Mouse (Mus musculus) stomach, embryonic 16.5 days (tissue): ENCODE measurements around the gene Tmem132c. TPM values are rescaled to one million over a fixed set of nuclear protein-coding genes. Genes with fewer than 3 reads are reported as not detected.
A peak's percentile ranks its signal among the peaks of the same experiment; 100 is the strongest.

ENCODE experiments used
- ATAC-seq: fragments of 200-750 bp; cut with Nextera tagmentation; 2 replicates; pipeline ENCODE4 v1.8.0; 2017; ENCODE audit warnings: moderate number of reproducible peaks, moderate TSS enrichment; ENCODE audit not compliant: insufficient read depth, low FRiP score
- H3K27ac ChIP-seq: fragments of 300-500 bp; sonication (generic); 2 replicates; pipeline ENCODE4 v1.5.1; 2014; ENCODE audit warnings: low read length
- H3K27me3 ChIP-seq: fragments of 300-500 bp; sonication (generic); 2 replicates; pipeline ENCODE4 v1.6.1; 2014; ENCODE audit warnings: low read length, control low read depth, mixed read lengths; ENCODE audit not compliant: control insufficient read depth, insufficient read depth
- H3K36me3 ChIP-seq: fragments of 300-500 bp; sonication (generic); 2 replicates; pipeline ENCODE4 v1.6.1; 2014; ENCODE audit warnings: low read length; ENCODE audit not compliant: control insufficient read depth, insufficient read depth
- H3K4me1 ChIP-seq: fragments of 300-500 bp; sonication (generic); 2 replicates; pipeline ENCODE4 v1.6.1; 2014; ENCODE audit warnings: low read length, control low read depth, mixed read lengths; ENCODE audit not compliant: control insufficient read depth, insufficient read depth
- H3K4me2 ChIP-seq: fragments of 300-500 bp; sonication (generic); 2 replicates; pipeline ENCODE4 v1.6.1; 2014; ENCODE audit warnings: low read depth, low read length, mixed read lengths
- H3K4me3 ChIP-seq: fragments of 300-500 bp; sonication (generic); replicated peaks from 2 replicates; pipeline ENCODE4 v1.5.1; 2014; ENCODE audit warnings: mild to moderate bottlenecking, low read length
- H3K9ac ChIP-seq: fragments of 300-500 bp; sonication (generic); 2 replicates; pipeline ENCODE4 v1.6.1; 2014; ENCODE audit warnings: low read length
- H3K9me3 ChIP-seq: fragments of 300-500 bp; sonication (generic); replicated peaks from 2 replicates; pipeline ENCODE4 v1.6.1; 2016; ENCODE audit warnings: low read length, control low read depth; ENCODE audit not compliant: control insufficient read depth
- WGBS: fragments of 180-500 bp; shearing (Covaris S2); extraction: QIAGEN DNeasy Blood & Tissue Kit; methylation state at CpG from one replicate; pipeline ENCODE4 v1.1.7; 2014; 5-methylcytosine and 5-hydroxymethylcytosine counted together
- polyA plus RNA-seq: library from polyadenylated mRNA; unstranded; fragments of >200 nt; fragmentation: Nextera tagmentation; extraction: Ambion mirVana; gene quantifications from 2 replicates; pipeline ENCODE4 v1.2.1, GENCODE M21; 2015

Gene Tmem132c
- polyA plus RNA-seq, 1 experiment from 2014 or later: 1.4 TPM

GRCm38 (mm10) chr5:127313634-127314033, 72.0 kb downstream of the Tmem132c start:
- ATAC-seq: no peak
- Histone ChIP-seq H3K4me1 (no peaks in the 10 kb centered on the region), H3K27ac (no peak overlapping the region), H3K4me2 (no peak overlapping the region), H3K36me3 (no peaks in the 10 kb centered on the region), H3K4me3 (no peak overlapping the region), H3K27me3 (no peaks in the 10 kb centered on the region), H3K9me3 (no peaks in the 10 kb centered on the region), H3K9ac (no peak overlapping the region)
- WGBS: 66% methylated on average over 2 of the region's 2 CpGs

DNA sequence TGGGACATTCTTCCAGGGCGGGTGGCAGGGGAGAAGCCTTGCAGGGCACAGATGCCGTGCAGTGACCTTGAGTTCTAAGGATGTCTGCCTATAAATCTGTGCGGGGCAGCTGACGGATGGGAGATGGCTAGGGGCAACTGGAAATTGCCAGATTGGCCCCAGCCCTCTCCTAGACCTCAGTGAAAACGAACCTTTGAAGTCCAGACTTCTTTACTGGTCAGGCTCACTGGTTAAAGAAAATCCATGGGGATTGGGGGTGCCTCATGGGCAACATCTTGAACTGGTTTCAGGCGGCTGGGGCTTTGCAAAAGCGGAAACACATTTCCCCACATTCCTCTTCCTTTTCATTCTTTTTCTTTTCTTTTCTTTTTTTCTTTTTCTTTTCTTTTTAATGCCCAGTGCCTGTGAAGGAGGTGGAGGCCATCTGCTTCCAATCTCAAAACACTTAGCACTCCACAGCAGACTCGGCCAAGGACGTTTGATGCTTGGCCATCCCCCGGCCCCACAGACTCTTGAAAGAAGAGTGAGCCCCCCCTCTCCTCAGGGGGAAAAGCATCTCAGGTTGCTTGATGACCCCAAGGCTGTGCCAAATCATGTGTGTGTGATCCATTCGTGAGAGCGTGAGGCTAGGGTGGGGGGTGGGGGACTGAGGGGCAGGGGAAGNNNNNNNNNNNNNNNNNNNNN, 77.6 kb downstream of the Tmem132c start:
- Histone ChIP-seq H3K4me3 (no peak overlapping the region), H3K27ac (no peak overlapping the region), H3K4me1 (peaks cover 8% of the 10 kb centered on the region), H3K4me2 (no peak overlapping the region), H3K36me3 (no peaks in the 10 kb centered on the region), H3K9ac (no peak overlapping the region), H3K27me3 (no peaks in the 10 kb centered on the region), H3K9me3 (no peaks in the 10 kb centered on the region)
- no peak for ATAC-seq
- 46% methylated on average over 12 of the region's 12 CpGs for WGBS

GRCm38 (mm10) chr5:127324645-127325044, 83.0 kb downstream of the Tmem132c start:
- no peak for ATAC-seq
- H3K4me3 ChIP-seq: no peak overlapping the region
- H3K27ac ChIP-seq: no peak overlapping the region

DNA sequence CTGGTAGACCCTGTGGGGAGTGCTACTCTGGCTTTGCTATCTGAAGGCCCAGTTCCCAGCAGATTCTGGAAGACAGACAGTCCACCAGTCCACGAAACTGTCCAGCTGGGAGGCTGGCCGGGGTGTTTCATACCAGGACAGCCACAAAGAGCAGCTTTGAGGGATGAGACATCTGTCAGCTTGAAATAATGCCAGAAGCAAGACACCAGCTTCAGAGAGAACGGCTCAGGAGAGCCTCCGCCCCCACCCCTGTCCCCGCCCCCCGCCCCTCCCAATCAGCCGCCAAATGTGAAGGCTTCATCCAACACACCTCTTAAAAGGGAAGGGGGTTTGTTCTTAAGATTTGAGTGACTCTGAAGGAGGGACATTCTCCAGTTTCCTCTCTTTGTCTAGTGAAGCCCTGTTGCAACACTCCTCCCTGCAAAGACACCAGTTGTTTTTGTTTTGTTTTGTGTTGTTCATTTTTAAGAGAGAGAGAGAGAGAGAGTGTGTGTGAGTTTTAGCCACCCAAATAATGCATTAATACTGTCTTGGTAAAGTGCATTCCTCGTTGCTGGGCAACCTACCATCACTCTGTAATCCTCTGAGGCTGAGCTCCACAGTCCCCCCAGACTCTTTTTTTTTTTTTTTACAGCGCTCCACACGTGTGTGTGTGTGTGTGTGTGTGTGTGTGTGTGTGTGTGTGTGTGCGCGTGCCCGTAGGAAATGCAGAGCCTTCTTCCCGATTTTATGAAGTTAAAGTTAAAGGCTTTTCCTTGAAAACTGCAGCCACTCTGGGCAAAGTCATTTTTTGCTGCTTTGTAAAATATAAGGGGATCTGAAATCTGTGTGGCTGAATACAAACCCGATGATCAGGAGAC, 94.7 kb downstream of the Tmem132c start:
- Histone ChIP-seq H3K27me3 (no peaks in the 10 kb centered on the region), H3K27ac (no peak overlapping the region), H3K9me3 (no peaks in the 10 kb centered on the region), H3K4me3 (no peak overlapping the region), H3K9ac (no peak overlapping the region), H3K36me3 (no peaks in the 10 kb centered on the region), H3K4me2 (peak overlapping the region; percentile 41), H3K4me1 (peaks cover 16% of the 10 kb centered on the region)
- ATAC-seq: peak; percentile 70; the same call in 1 of the 2 replicates
- 7% methylated on average over 15 of the region's 15 CpGs for WGBS

More at GRCm38 (mm10) chr5:127324645-127325044, 83.0 kb downstream of the Tmem132c start:
- Histone ChIP-seq H3K9ac (no peak overlapping the region), H3K9me3 (no peaks in the 10 kb centered on the region), H3K4me2 (no peak overlapping the region), H3K36me3 (no peaks in the 10 kb centered on the region), H3K27me3 (no peaks in the 10 kb centered on the region), H3K4me1 (peaks cover 8% of the 10 kb centered on the region)
- WGBS: 44% methylated on average over 2 of the region's 2 CpGs

GRCm38 (mm10) chr5:127336908-127337265, 95.3 kb downstream of the Tmem132c start:
- H3K36me3 ChIP-seq: no peaks in the 10 kb centered on the region
- no peak overlapping the region for H3K27ac ChIP-seq
- no peaks in the 10 kb centered on the region for H3K27me3 ChIP-seq
- H3K9me3 ChIP-seq: no peaks in the 10 kb centered on the region
- no peak overlapping the region for H3K4me2 ChIP-seq
- ATAC-seq: no peak
- peaks cover 16% of the 10 kb centered on the region for H3K4me1 ChIP-seq
- 41% methylated on average over 5 of the region's 5 CpGs for WGBS
- no peak overlapping the region for H3K9ac ChIP-seq
- no peak overlapping the region for H3K4me3 ChIP-seq

GRCm38 (mm10) chr5:127339016-127339435, 97.4 kb downstream of the Tmem132c start:
- Histone ChIP-seq H3K9me3 (no peaks in the 10 kb centered on the region), H3K4me2 (no peak overlapping the region), H3K4me1 (peaks cover 16% of the 10 kb centered on the region), H3K36me3 (no peaks in the 10 kb centered on the region), H3K27ac (no peak overlapping the region), H3K27me3 (no peaks in the 10 kb centered on the region), H3K4me3 (no peak overlapping the region), H3K9ac (no peak overlapping the region)
- no peak for ATAC-seq
- WGBS: 23% methylated on average over 5 of the region's 5 CpGs

GRCm38 (mm10) chr5:127341158-127341557, 99.5 kb downstream of the Tmem132c start:
- H3K27ac ChIP-seq: no peak overlapping the region
- no peak for ATAC-seq
- no peak overlapping the region for H3K9ac ChIP-seq
- 23% methylated on average over 3 of the region's 3 CpGs for whole genome bisulfite sequencing
- peaks cover 10% of the 10 kb centered on the region for H3K4me1 ChIP-seq
- no peak overlapping the region for H3K4me3 ChIP-seq
- H3K27me3 ChIP-seq: no peaks in the 10 kb centered on the region
- H3K4me2 ChIP-seq: no peak overlapping the region
- no peaks in the 10 kb centered on the region for H3K9me3 ChIP-seq
- H3K36me3 ChIP-seq: no peaks in the 10 kb centered on the region

GRCm38 (mm10) chr5:127344721-127345120, 103.1 kb downstream of the Tmem132c start:
- no peaks in the 10 kb centered on the region for H3K4me1 ChIP-seq

GRCm38 (mm10) chr5:127346364-127346763, 104.8 kb downstream of the Tmem132c start:
- WGBS: 84% methylated on average over 2 of the region's 2 CpGs
- Histone ChIP-seq H3K4me2 (no peak overlapping the region), H3K9me3 (no peaks in the 10 kb centered on the region), H3K4me3 (no peak overlapping the region), H3K27ac (no peak overlapping the region), H3K36me3 (no peaks in the 10 kb centered on the region), H3K9ac (no peak overlapping the region), H3K4me1 (no peaks in the 10 kb centered on the region), H3K27me3 (no peaks in the 10 kb centered on the region)
- ATAC-seq: no peak

More at GRCm38 (mm10) chr5:127344721-127345120, 103.1 kb downstream of the Tmem132c start:
- H3K27me3 ChIP-seq: no peaks in the 10 kb centered on the region
- no peaks in the 10 kb centered on the region for H3K9me3 ChIP-seq
- H3K4me3 ChIP-seq: no peak overlapping the region
- no peak overlapping the region for H3K27ac ChIP-seq
- 48% methylated on average over 2 of the region's 2 CpGs for WGBS
- no peaks in the 10 kb centered on the region for H3K36me3 ChIP-seq
- H3K9ac ChIP-seq: no peak overlapping the region
- no peak overlapping the region for H3K4me2 ChIP-seq
- no peak for ATAC-seq
